Mouse (Mus musculus) stomach, embryonic 16.5 days (tissue): ENCODE data around the gene Anks6. TPM values are rescaled to one million over a fixed set of nuclear protein-coding genes. Genes with fewer than 3 reads are reported as not detected.

Experiments
- ATAC-seq: fragments of 200-750 bp; cut with Nextera tagmentation; 2 replicates; pipeline ENCODE4 v1.8.0; 2017; ENCODE audit warnings: moderate number of reproducible peaks, moderate TSS enrichment; ENCODE audit not compliant: insufficient read depth, low FRiP score
- H3K27ac ChIP-seq: fragments of 300-500 bp; sonication (generic); 2 replicates; pipeline ENCODE4 v1.5.1; 2014; ENCODE audit warnings: low read length
- H3K27me3 ChIP-seq: fragments of 300-500 bp; sonication (generic); 2 replicates; pipeline ENCODE4 v1.6.1; 2014; ENCODE audit warnings: low read length, control low read depth, mixed read lengths; ENCODE audit not compliant: control insufficient read depth, insufficient read depth
- H3K36me3 ChIP-seq: fragments of 300-500 bp; sonication (generic); 2 replicates; pipeline ENCODE4 v1.6.1; 2014; ENCODE audit warnings: low read length; ENCODE audit not compliant: control insufficient read depth, insufficient read depth
- H3K4me1 ChIP-seq: fragments of 300-500 bp; sonication (generic); 2 replicates; pipeline ENCODE4 v1.6.1; 2014; ENCODE audit warnings: low read length, control low read depth, mixed read lengths; ENCODE audit not compliant: control insufficient read depth, insufficient read depth
- H3K4me2 ChIP-seq: fragments of 300-500 bp; sonication (generic); 2 replicates; pipeline ENCODE4 v1.6.1; 2014; ENCODE audit warnings: low read depth, low read length, mixed read lengths
- H3K4me3 ChIP-seq: fragments of 300-500 bp; sonication (generic); replicated peaks from 2 replicates; pipeline ENCODE4 v1.5.1; 2014; ENCODE audit warnings: mild to moderate bottlenecking, low read length
- H3K9ac ChIP-seq: fragments of 300-500 bp; sonication (generic); 2 replicates; pipeline ENCODE4 v1.6.1; 2014; ENCODE audit warnings: low read length
- H3K9me3 ChIP-seq: fragments of 300-500 bp; sonication (generic); replicated peaks from 2 replicates; pipeline ENCODE4 v1.6.1; 2016; ENCODE audit warnings: low read length, control low read depth; ENCODE audit not compliant: control insufficient read depth
- polyA plus RNA-seq: library from polyadenylated mRNA; unstranded; fragments of >200 nt; fragmentation: Nextera tagmentation; extraction: Ambion mirVana; gene quantifications from 2 replicates; pipeline ENCODE4 v1.2.1, GENCODE M21; 2015

The Anks6 gene
- polyA plus RNA-seq, 1 experiment from 2014 or later = 3.9 TPM

DNA sequence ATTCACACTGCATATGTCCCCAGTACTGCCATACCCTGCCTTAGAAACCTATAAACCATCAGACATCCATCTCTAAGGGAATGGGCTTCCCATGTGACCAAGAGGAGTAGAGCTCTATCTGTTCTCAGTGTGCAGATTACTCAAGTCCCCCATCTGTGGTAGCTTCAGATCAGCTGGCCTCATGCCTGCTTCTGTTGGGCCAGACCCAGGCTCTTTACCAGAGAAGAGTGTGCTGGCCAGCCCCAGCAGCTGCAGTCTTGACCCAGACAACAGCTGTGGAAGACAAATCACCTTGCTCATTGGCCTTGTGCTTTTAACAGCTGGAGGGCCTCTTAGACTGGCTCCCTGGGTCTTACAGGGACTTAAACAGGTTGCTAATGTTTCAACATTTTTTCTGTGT, 90.7 kb downstream of the Anks6 start:
- no peaks in the 10 kb centered on the region for H3K9me3 ChIP-seq
- no peaks in the 10 kb centered on the region for H3K27me3 ChIP-seq
- ATAC-seq = no peak
- H3K4me2 ChIP-seq = no peak overlapping the region
- H3K4me3 ChIP-seq = no peak overlapping the region
- no peaks in the 10 kb centered on the region for H3K4me1 ChIP-seq
- no peaks in the 10 kb centered on the region for H3K36me3 ChIP-seq
- no peak overlapping the region for H3K27ac ChIP-seq
- H3K9ac ChIP-seq = no peak overlapping the region

Other genes starting within 250 kb of the Anks6 start
- gene Gabbr2, start 65.6 kb downstream of the Anks6 start, polyA plus RNA-seq = 0.10 and 0.14 TPM in 2 replicates
- 30.7 and 38.4 TPM in 2 replicates for gene Galnt12, start 34.5 kb upstream of the Anks6 start, polyA plus RNA-seq
- 34.0 and 38.3 TPM in 2 replicates for gene Col15a1, start 150.7 kb upstream of the Anks6 start, polyA plus RNA-seq